Mouse (Mus musculus): ENCODE data around the gene Gm11111.

The Gm11111 gene

GRCm38 (mm10) chr5:98582051-98582450 lies 29.6 kb downstream of the Gm11111 start:
- DNase-seq (ENCODE audit: low read depth, low spot score): no peak

DNA sequence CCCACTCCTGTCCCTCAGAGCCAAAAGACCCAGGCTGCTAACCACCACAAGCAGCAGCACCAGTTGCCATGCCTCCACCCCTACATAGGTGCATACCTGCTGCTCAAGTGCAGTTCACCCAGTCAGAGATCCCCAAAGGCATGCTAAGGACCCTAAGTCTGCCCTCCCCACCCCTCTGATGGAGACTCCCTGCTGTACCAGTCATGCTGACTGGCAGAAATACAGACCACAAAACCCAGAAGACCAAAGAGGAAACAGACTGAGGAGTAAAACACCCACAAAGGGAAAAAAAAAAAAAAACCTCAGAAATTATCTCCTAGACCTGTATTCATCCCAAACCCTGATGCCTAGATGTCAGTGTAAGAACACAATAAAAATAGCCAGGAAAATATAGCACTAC lies 33.4 kb downstream of the Gm11111 start:
- no peak for DNase-seq (ENCODE audit: low read depth, low spot score)

Measured in ZHBTc4 (cell line).